Mouse (Mus musculus) olfactory bulb, adult 2 months (tissue): ENCODE measurements at regions not wholly inside any gene's neighbourhood (a gene's known extent, or its start where the extent isn't known, plus 50 kb on each side); places are given as distances from the start of the nearest gene placed in this dataset.

Source experiments
- CTCF ChIP-seq: fragments of 200-500 bp; IDR thresholded peaks from 2 replicates; pipeline ENCODE4 v1.5.1; 2012; ENCODE audit warnings: low read depth, mild to moderate bottlenecking, low read length, moderate library complexity; ENCODE audit not compliant: insufficient read depth
- POLR2A ChIP-seq: fragments of 200-500 bp; IDR thresholded peaks from 2 replicates; pipeline ENCODE4 v1.6.1; 2012; ENCODE audit warnings: mild to moderate bottlenecking, low read depth, low read length, moderate library complexity; ENCODE audit not compliant: insufficient read depth

- no peak for TF ChIP-seq CTCF
- TF ChIP-seq POLR2A = no peak
Measured at GRCm38 (mm10) chr5:77805303-77805702, 397.5 kb upstream of the Igfbp7 start.
